Mouse (Mus musculus) ZHBTc4 (cell line): ENCODE data around the gene Dohh.

Source experiments
- DNase-seq: peaks from one replicate; pipeline ENCODE4 v3.0.0-alpha.2; 2011; ENCODE audit warnings: low read depth, low spot score

Gene Dohh

GRCm38 (mm10) chr10:81429605-81430061 is 45.4 kb downstream of the Dohh start:
- DNase-seq = peak; percentile 96

GRCm38 (mm10) chr10:81430141-81430830 is 46.1 kb downstream of the Dohh start:
- peak; percentile 75 for DNase-seq

- no peak for DNase-seq
Observed at GRCm38 (mm10) chr10:81430831-81431525, 46.8 kb downstream of the Dohh start.

- peak; percentile 76 for DNase-seq
Observed at GRCm38 (mm10) chr10:81431526-81432168, 47.4 kb downstream of the Dohh start.

- DNase-seq = no peak
Observed at GRCm38 (mm10) chr10:81432169-81432867, 48.1 kb downstream of the Dohh start.

GRCm38 (mm10) chr10:81432868-81433262 is 48.6 kb downstream of the Dohh start:
- DNase-seq = peak; percentile 95

GRCm38 (mm10) chr10:81433541-81434289 is 49.5 kb downstream of the Dohh start:
- no peak for DNase-seq

GRCm38 (mm10) chr10:81434361-81435263 is 50.4 kb downstream of the Dohh start:
- DNase-seq = no peak

- DNase-seq = no peak
Observed at GRCm38 (mm10) chr10:81435436-81435835, 51.2 kb downstream of the Dohh start.
